21 mouse cellular contexts compared by ENCODE assay signal in genomic region chr5:57782546-57782945, GRCm38 (mm10).
"Had no signal": no experiment of that assay in that cellular context is flagged by ENCODE, and none has a peak within 500 bp of the region (broad histone marks: within the 10 kb centered on the region; RNA-seq: fewer than 3 reads in every experiment).

No protein-coding gene starts in this region.

- H3K4me2 ChIP-seq: heart, embryonic 12.5 days; hindbrain, embryonic 13.5 days; hindbrain, embryonic 15.5 days; limb, embryonic 13.5 days; limb, embryonic 15.5 days had no signal

- H3K27me3 ChIP-seq: heart, embryonic 12.5 days; hindbrain, embryonic 13.5 days; hindbrain, embryonic 15.5 days; limb, embryonic 13.5 days; limb, embryonic 15.5 days had no signal

- H3K9me3 ChIP-seq: heart, embryonic 10.5 days; heart, embryonic 12.5 days; hindbrain, embryonic 13.5 days; hindbrain, embryonic 15.5 days; limb, embryonic 13.5 days; limb, embryonic 15.5 days had no signal

- DNase-seq: gastrocnemius, adult 2 months; gastrocnemius, postnatal 10 days; gastrocnemius, postnatal 25 days; heart, adult 18-20 months; heart, postnatal 10 days; heart, postnatal 4 days; kidney, adult 18-20 months; kidney, adult 8-10 months; kidney, postnatal 14 days; kidney, postnatal 36 days; layer of hippocampus, adult 9-11 months; layer of hippocampus, postnatal 36 days; left cerebral cortex, postnatal 4 days had no signal

- H3K4me1 ChIP-seq: heart, embryonic 10.5 days; limb, embryonic 13.5 days; limb, embryonic 15.5 days had no signal

- H3K36me3 ChIP-seq: heart, embryonic 10.5 days; heart, embryonic 12.5 days; hindbrain, embryonic 13.5 days; hindbrain, embryonic 15.5 days; limb, embryonic 13.5 days; limb, embryonic 15.5 days had no signal

- H3K4me3 ChIP-seq: gastrocnemius, adult 2 months; heart, embryonic 10.5 days; heart, embryonic 12.5 days; hindbrain, embryonic 13.5 days; hindbrain, embryonic 15.5 days; limb, embryonic 13.5 days; limb, embryonic 15.5 days had no signal

- H3K9ac ChIP-seq: heart, embryonic 12.5 days; hindbrain, embryonic 13.5 days; hindbrain, embryonic 15.5 days; limb, embryonic 13.5 days; limb, embryonic 15.5 days had no signal

- ATAC-seq: hindbrain, postnatal 0 days; intestine, postnatal 0 days had no signal

- H3K27ac ChIP-seq: gastrocnemius, adult 2 months; heart, embryonic 10.5 days; hindbrain, embryonic 13.5 days; hindbrain, embryonic 15.5 days; hindbrain, postnatal 0 days; limb, embryonic 13.5 days; limb, embryonic 15.5 days had no signal
